In genomic region chr19:24211168-24211567, GRCm38 (mm10) we compare ENCODE assay signal across 18 mouse cellular contexts. TPM values are rescaled to one million over a fixed set of nuclear protein-coding genes. Genes with fewer than 3 reads are reported as not detected.
A peak's percentile ranks its signal among the peaks of the same experiment; 100 is the strongest.
DNase-seq lines count a peak whose midpoint lies in the region; ATAC-seq lines count a peak whose summit lies in the region.
"Had no signal": no experiment of that assay in that cellular context is flagged by ENCODE, and none has a peak within 500 bp of the region (broad histone marks: within the 10 kb centered on the region; RNA-seq: fewer than 3 reads in every experiment).

No protein-coding gene starts in this region.

- intact Hi-C loops in heart, postnatal 10 days (cut with DNase I): loop anchor here (2.0 kb wide), 1 partner anchor 18 kb away; no protein-coding TSS in a partner anchor

- WGBS in liver, embryonic 16.5 days (ENCODE audit: insufficient replicate concordance): 61% methylated on average over 10 of the region's 10 CpGs
- WGBS in liver, embryonic 11.5 days: 69% methylated on average over 10 of the region's 10 CpGs
- WGBS in hindbrain, embryonic 12.5 days: 71% methylated on average over 10 of the region's 10 CpGs

- no peaks in the 10 kb centered on the region for H3K27me3 ChIP-seq in liver, embryonic 16.5 days (ENCODE audit: control insufficient read depth, insufficient read depth, low read depth, low read length)
- no peaks in the 10 kb centered on the region for H3K27me3 ChIP-seq in liver, embryonic 11.5 days (replicated peaks; ENCODE audit: control insufficient read depth, insufficient read depth, low read length)
- H3K27me3 ChIP-seq in hindbrain, embryonic 12.5 days: no peaks in the 10 kb centered on the region
- H3K27me3 ChIP-seq: embryonic facial prominence, embryonic 15.5 days; midbrain, embryonic 13.5 days had no signal

- no peak overlapping the region for H3K4me2 ChIP-seq in liver, embryonic 16.5 days (ENCODE audit: low read depth, low read length)
- no peak overlapping the region for H3K4me2 ChIP-seq in liver, embryonic 11.5 days
- H3K4me2 ChIP-seq in hindbrain, embryonic 12.5 days (replicated peaks): no peak overlapping the region
- H3K4me2 ChIP-seq: embryonic facial prominence, embryonic 15.5 days; midbrain, embryonic 13.5 days had no signal

- no peaks in the 10 kb centered on the region; the same call in 1 of the 2 replicates for H3K4me1 ChIP-seq in liver, embryonic 16.5 days (ENCODE audit: control insufficient read depth, low read depth, low read length)
- peaks cover 4% of the 10 kb centered on the region; the same call in 1 of the 2 replicates for H3K4me1 ChIP-seq in liver, embryonic 11.5 days (replicated peaks; ENCODE audit: control insufficient read depth, insufficient read depth, low read length)
- H3K4me1 ChIP-seq in hindbrain, embryonic 12.5 days: 0 out of 2 replicates have a peak, but pooled peaks cover 5% of the 10 kb centered on the region
- H3K4me1 ChIP-seq: embryonic facial prominence, embryonic 15.5 days; midbrain, embryonic 13.5 days had no signal

- no peak overlapping the region for H3K4me3 ChIP-seq in liver, embryonic 16.5 days (ENCODE audit: low read depth, low read length)
- H3K4me3 ChIP-seq in liver, embryonic 11.5 days (ENCODE audit: low read depth, low read length): no peak overlapping the region
- no peak overlapping the region for H3K4me3 ChIP-seq in hindbrain, embryonic 12.5 days
- H3K4me3 ChIP-seq: embryonic facial prominence, embryonic 15.5 days; gastrocnemius, adult 2 months; hindbrain, embryonic 10.5 days; midbrain, embryonic 13.5 days had no signal

- H3K9ac ChIP-seq in liver, embryonic 16.5 days (ENCODE audit: low read depth, low read length): no peak overlapping the region
- no peak overlapping the region for H3K9ac ChIP-seq in liver, embryonic 11.5 days (ENCODE audit: low read depth, low read length)
- no peak overlapping the region for H3K9ac ChIP-seq in hindbrain, embryonic 12.5 days
- H3K9ac ChIP-seq: embryonic facial prominence, embryonic 15.5 days; midbrain, embryonic 13.5 days had no signal

- no peaks in the 10 kb centered on the region for H3K9me3 ChIP-seq in liver, embryonic 16.5 days (replicated peaks; ENCODE audit: control insufficient read depth, low read length)
- H3K9me3 ChIP-seq in liver, embryonic 11.5 days (ENCODE audit: control insufficient read depth, low read length): no peaks in the 10 kb centered on the region
- H3K9me3 ChIP-seq in hindbrain, embryonic 12.5 days (replicated peaks): no peaks in the 10 kb centered on the region
- H3K9me3 ChIP-seq: embryonic facial prominence, embryonic 15.5 days; midbrain, embryonic 13.5 days had no signal

- H3K36me3 ChIP-seq in liver, embryonic 16.5 days (ENCODE audit: control insufficient read depth, insufficient read depth): no peaks in the 10 kb centered on the region
- H3K36me3 ChIP-seq in liver, embryonic 11.5 days (ENCODE audit: control insufficient read depth, insufficient read depth, low read length): no peaks in the 10 kb centered on the region
- H3K36me3 ChIP-seq in hindbrain, embryonic 12.5 days: no peaks in the 10 kb centered on the region
- H3K36me3 ChIP-seq: embryonic facial prominence, embryonic 15.5 days; hindbrain, embryonic 10.5 days; midbrain, embryonic 13.5 days had no signal

- ATAC-seq in liver, embryonic 16.5 days (ENCODE audit: low read depth): no peak
- ATAC-seq in liver, embryonic 11.5 days (replicated peaks; ENCODE audit: low FRiP score): no peak
- no peak for ATAC-seq in hindbrain, embryonic 12.5 days (ENCODE audit: low FRiP score)
- ATAC-seq: CD4-positive, CD25-positive, alpha-beta regulatory T cell, adult 4 months; forebrain, embryonic 14.5 days; hindbrain, postnatal 0 days; intestine, embryonic 16.5 days; midbrain, embryonic 13.5 days had no signal

- DNase-seq in heart, adult 11 months: peak; percentile 65
- no peak for DNase-seq in heart, postnatal 10 days
- no peak for DNase-seq in liver, embryonic 11.5 days (ENCODE audit: low spot score)
- peak; percentile 16 for DNase-seq in 3134 (ENCODE audit: extremely low read depth, insufficient read length, low spot score)
- peak; percentile 58 for DNase-seq in lung, postnatal 10 days
- DNase-seq: cerebellum, adult 11 months; cerebellum, adult 9-11 months; gastrocnemius, adult 2 months; kidney, postnatal 36 days had no signal

- peak overlapping the region; percentile 24; the same call in 1 of the 2 replicates for H3K27ac ChIP-seq in liver, embryonic 16.5 days (ENCODE audit: low read length)
- H3K27ac ChIP-seq in liver, embryonic 11.5 days (ENCODE audit: low read depth, low read length): no peak overlapping the region
- no peak overlapping the region for H3K27ac ChIP-seq in hindbrain, embryonic 12.5 days
- H3K27ac ChIP-seq: embryonic facial prominence, embryonic 15.5 days; gastrocnemius, adult 2 months; hindbrain, embryonic 10.5 days; hindbrain, postnatal 0 days; midbrain, embryonic 13.5 days had no signal

RNA-seq across cellular contexts. Expression of gene Tjp2, which starts 13.7 kb away (rescaled TPM):
- 10 to 100 TPM; 28.3 to 33.3 TPM for total RNA-seq in heart, postnatal 10 days (2021)
- 5.2 and 6.6 TPM in 2 replicates for polyA plus RNA-seq in liver, embryonic 16.5 days (2015; fragmentation: Nextera tagmentation; extraction: Ambion mirVana)
- 14.0 and 14.2 TPM in 2 replicates for polyA plus RNA-seq in liver, embryonic 11.5 days (2014; fragmentation: Nextera tagmentation; extraction: Ambion mirVana)
- 26.7 and 28.7 TPM in 2 replicates for polyA plus RNA-seq in hindbrain, embryonic 12.5 days (2016; fragmentation: Nextera tagmentation; extraction: Ambion mirVana)

Comparison
In these comparisons a context has a peak if more than half of its experiments do, and no peak if none do; other contexts are left out.
1. DNase-seq: peak in heart, adult 11 months (single experiment), 3134 (single experiment) and lung, postnatal 10 days (single experiment); none in heart, postnatal 10 days (0 of 2) and liver, embryonic 11.5 days (single experiment).